Mouse (Mus musculus): ENCODE measurements around the gene Themis. TPM values are rescaled to one million over a fixed set of nuclear protein-coding genes. Genes with fewer than 3 reads are reported as not detected.

The Themis gene
- total and polyA plus RNA-seq, 2 experiments from 2014 or later, result not detected

GRCm38 (mm10) chr10:28649109-28649899 lies 18.9 kb upstream of the Themis start:
- ATAC-seq (ENCODE audit: insufficient read depth, low read depth) (no peak), DNase-seq (ENCODE audit: low spot score) (no peak)
- Histone ChIP-seq H3K27ac (ENCODE audit: low read depth) (no peak overlapping the region), H3K4me2 (ENCODE audit: low read depth, low read length) (no peak overlapping the region), H3K4me3 (ENCODE audit: low read depth, low read length) (no peak overlapping the region), H3K27me3 (ENCODE audit: control insufficient read depth, insufficient read depth, low read length) (no peaks in the 10 kb centered on the region), H3K36me3 (replicated peaks; ENCODE audit: control insufficient read depth, insufficient read depth, low read length) (no peaks in the 10 kb centered on the region), H3K9ac (replicated peaks; ENCODE audit: low read depth, low read length) (no peak overlapping the region), H3K9me3 (replicated peaks; ENCODE audit: control insufficient read depth, low read length) (no peaks in the 10 kb centered on the region), H3K4me1 (ENCODE audit: control insufficient read depth, insufficient read depth) (no peaks in the 10 kb centered on the region)
- 64% methylated on average over 6 of the region's 6 CpGs for WGBS
- TF ChIP-seq CTCF (IDR thresholded peaks at IDR 0.05; ENCODE audit: low read depth), result no peak
- no peak for TF ChIP-seq EP300 (IDR thresholded peaks at IDR 0.05; ENCODE audit: low read depth)

- no peak overlapping the region for H3K4me2 ChIP-seq (ENCODE audit: low read depth, low read length)
- H3K9ac ChIP-seq (replicated peaks; ENCODE audit: low read depth, low read length), result no peak overlapping the region
- H3K36me3 ChIP-seq (replicated peaks; ENCODE audit: control insufficient read depth, insufficient read depth, low read length), result no peaks in the 10 kb centered on the region
- DNase-seq (ENCODE audit: low spot score) (no peak), ATAC-seq (ENCODE audit: insufficient read depth, low read depth) (no peak)
- no peak overlapping the region for H3K4me3 ChIP-seq (ENCODE audit: low read depth, low read length)
- H3K27ac ChIP-seq (ENCODE audit: low read depth), result no peak overlapping the region
- H3K27me3 ChIP-seq (ENCODE audit: control insufficient read depth, insufficient read depth, low read length), result no peaks in the 10 kb centered on the region
- TF ChIP-seq EP300 (IDR thresholded peaks at IDR 0.05; ENCODE audit: low read depth), result no peak
- TF ChIP-seq CTCF (IDR thresholded peaks at IDR 0.05; ENCODE audit: low read depth), result no peak
- H3K4me1 ChIP-seq (ENCODE audit: control insufficient read depth, insufficient read depth), result no peaks in the 10 kb centered on the region
- no peaks in the 10 kb centered on the region for H3K9me3 ChIP-seq (replicated peaks; ENCODE audit: control insufficient read depth, low read length)
- 19% methylated on average over 1 of the region's 1 CpGs for WGBS
Observed at GRCm38 (mm10) chr10:28649900-28650160, 18.3 kb upstream of the Themis start.

GRCm38 (mm10) chr10:28651910-28652309 lies 16.2 kb upstream of the Themis start:
- no peak overlapping the region for H3K27ac ChIP-seq (ENCODE audit: low read depth)
- H3K36me3 ChIP-seq (replicated peaks; ENCODE audit: control insufficient read depth, insufficient read depth, low read length), result no peaks in the 10 kb centered on the region
- WGBS, result 64% methylated on average over 2 of the region's 2 CpGs
- H3K4me3 ChIP-seq (ENCODE audit: low read depth, low read length), result no peak overlapping the region
- no peak overlapping the region for H3K9ac ChIP-seq (replicated peaks; ENCODE audit: low read depth, low read length)
- DNase-seq (ENCODE audit: low spot score), result no peak
- no peaks in the 10 kb centered on the region for H3K27me3 ChIP-seq (ENCODE audit: control insufficient read depth, insufficient read depth, low read length)
- TF ChIP-seq EP300 (IDR thresholded peaks at IDR 0.05; ENCODE audit: low read depth), result no peak
- TF ChIP-seq CTCF (IDR thresholded peaks at IDR 0.05; ENCODE audit: low read depth), result no peak
- no peaks in the 10 kb centered on the region for H3K9me3 ChIP-seq (replicated peaks; ENCODE audit: control insufficient read depth, low read length)
- H3K4me2 ChIP-seq (ENCODE audit: low read depth, low read length), result no peak overlapping the region
- ATAC-seq (ENCODE audit: insufficient read depth, low read depth), result no peak
- no peaks in the 10 kb centered on the region for H3K4me1 ChIP-seq (ENCODE audit: control insufficient read depth, insufficient read depth)

GRCm38 (mm10) chr10:28654733-28655132 lies 13.4 kb upstream of the Themis start:
- H3K4me3 ChIP-seq (ENCODE audit: low read depth, low read length), result no peak overlapping the region
- no peak for TF ChIP-seq CTCF (IDR thresholded peaks at IDR 0.05; ENCODE audit: low read depth)
- no peak for TF ChIP-seq EP300 (IDR thresholded peaks at IDR 0.05; ENCODE audit: low read depth)

GRCm38 (mm10) chr10:28665141-28665540 lies 3.0 kb upstream of the Themis start:
- Histone ChIP-seq H3K36me3 (replicated peaks; ENCODE audit: control insufficient read depth, insufficient read depth, low read length) (no peaks in the 10 kb centered on the region), H3K27ac (ENCODE audit: low read depth) (no peak overlapping the region), H3K4me1 (ENCODE audit: control insufficient read depth, insufficient read depth) (no peaks in the 10 kb centered on the region), H3K4me2 (ENCODE audit: low read depth, low read length) (no peak overlapping the region), H3K27me3 (ENCODE audit: control insufficient read depth, insufficient read depth, low read length) (no peaks in the 10 kb centered on the region), H3K4me3 (ENCODE audit: low read depth, low read length) (no peak overlapping the region), H3K9ac (replicated peaks; ENCODE audit: low read depth, low read length) (no peak overlapping the region), H3K9me3 (replicated peaks; ENCODE audit: control insufficient read depth, low read length) (no peaks in the 10 kb centered on the region)
- ATAC-seq (ENCODE audit: insufficient read depth, low read depth), result no peak
- WGBS, result 65% methylated on average over 6 of the region's 6 CpGs
- no peak for TF ChIP-seq EP300 (IDR thresholded peaks at IDR 0.05; ENCODE audit: low read depth)
- TF ChIP-seq CTCF (IDR thresholded peaks at IDR 0.05; ENCODE audit: low read depth), result no peak
- no peak for DNase-seq (ENCODE audit: low spot score)

More at GRCm38 (mm10) chr10:28654733-28655132, 13.4 kb upstream of the Themis start:
- Histone ChIP-seq H3K27me3 (ENCODE audit: control insufficient read depth, insufficient read depth, low read length) (no peaks in the 10 kb centered on the region), H3K4me1 (ENCODE audit: control insufficient read depth, insufficient read depth) (no peaks in the 10 kb centered on the region), H3K27ac (ENCODE audit: low read depth) (no peak overlapping the region), H3K9ac (replicated peaks; ENCODE audit: low read depth, low read length) (no peak overlapping the region), H3K4me2 (ENCODE audit: low read depth, low read length) (no peak overlapping the region), H3K36me3 (replicated peaks; ENCODE audit: control insufficient read depth, insufficient read depth, low read length) (no peaks in the 10 kb centered on the region), H3K9me3 (replicated peaks; ENCODE audit: control insufficient read depth, low read length) (no peaks in the 10 kb centered on the region)
- ATAC-seq (ENCODE audit: insufficient read depth, low read depth) (no peak), DNase-seq (ENCODE audit: low spot score) (no peak)

- Histone ChIP-seq H3K27ac (ENCODE audit: low read depth) (no peak overlapping the region), H3K4me1 (ENCODE audit: control insufficient read depth, insufficient read depth) (no peaks in the 10 kb centered on the region), H3K9ac (replicated peaks; ENCODE audit: low read depth, low read length) (no peak overlapping the region), H3K4me3 (ENCODE audit: low read depth, low read length) (no peak overlapping the region), H3K4me2 (ENCODE audit: low read depth, low read length) (no peak overlapping the region), H3K36me3 (replicated peaks; ENCODE audit: control insufficient read depth, insufficient read depth, low read length) (no peaks in the 10 kb centered on the region), H3K27me3 (ENCODE audit: control insufficient read depth, insufficient read depth, low read length) (no peaks in the 10 kb centered on the region), H3K9me3 (replicated peaks; ENCODE audit: control insufficient read depth, low read length) (no peaks in the 10 kb centered on the region)
- no peak for TF ChIP-seq EP300 (IDR thresholded peaks at IDR 0.05; ENCODE audit: low read depth)
- no peak for TF ChIP-seq CTCF (IDR thresholded peaks at IDR 0.05; ENCODE audit: low read depth)
- WGBS, result 77% methylated on average over 3 of the region's 3 CpGs
- DNase-seq (ENCODE audit: low spot score), result no peak
- ATAC-seq (ENCODE audit: insufficient read depth, low read depth), result no peak
Observed at GRCm38 (mm10) chr10:28673931-28674330, 5.8 kb downstream of the Themis start.

All from heart, postnatal 0 days (tissue).